Mouse (Mus musculus) kidney, postnatal 0 days (tissue): ENCODE results near the gene Dclre1c. TPM values are rescaled to one million over a fixed set of nuclear protein-coding genes. Genes with fewer than 3 reads are reported as not detected.

Experiments
- ATAC-seq: fragments of 200-750 bp; cut with Nextera tagmentation; replicated peaks from 2 replicates; pipeline ENCODE4 v1.8.0; 2017; ENCODE audit warnings: low read depth, moderate number of reproducible peaks, moderate TSS enrichment, moderate library complexity; ENCODE audit not compliant: low FRiP score
- DNase-seq: peaks from one replicate; pipeline ENCODE4 v3.0.0-alpha.2; 2016; ENCODE audit warnings: low spot score
- H3K27ac ChIP-seq: fragments of 300-500 bp; sonication (generic); 2 replicates; pipeline ENCODE4 v1.5.1; 2014; ENCODE audit warnings: mild to moderate bottlenecking
- H3K27me3 ChIP-seq: fragments of 300-500 bp; sonication (generic); 2 replicates; pipeline ENCODE4 v1.6.1; 2014; ENCODE audit warnings: low read length, mixed read lengths; ENCODE audit not compliant: insufficient read depth
- H3K36me3 ChIP-seq: fragments of 300-500 bp; sonication (generic); 2 replicates; pipeline ENCODE4 v1.6.1; 2014; ENCODE audit warnings: low read length, mixed read lengths; ENCODE audit not compliant: insufficient read depth
- H3K4me1 ChIP-seq: fragments of 300-500 bp; sonication (generic); replicated peaks from 2 replicates; pipeline ENCODE4 v1.6.1; 2014; ENCODE audit warnings: antibody characterized with exemption, low read length, mixed read lengths; ENCODE audit not compliant: insufficient read depth
- H3K4me2 ChIP-seq: fragments of 300-500 bp; sonication (generic); 2 replicates; pipeline ENCODE4 v1.6.1; 2014; ENCODE audit warnings: mild to moderate bottlenecking, low read length, moderate library complexity, mixed read lengths
- H3K4me3 ChIP-seq: fragments of 300-500 bp; sonication (generic); replicated peaks from 2 replicates; pipeline ENCODE4 v1.5.1; 2014; ENCODE audit warnings: low read depth, low read length
- H3K9ac ChIP-seq: fragments of 300-500 bp; sonication (generic); 2 replicates; pipeline ENCODE4 v1.6.1; 2014; ENCODE audit warnings: low read depth, low read length
- H3K9me3 ChIP-seq: fragments of 300-500 bp; sonication (generic); replicated peaks from 2 replicates; pipeline ENCODE4 v1.6.1; 2016; ENCODE audit warnings: low read length, inconsistent platforms, mixed read lengths
- CTCF ChIP-seq: IDR thresholded peaks from 2 replicates; pipeline ENCODE4 v1.5.1; 2016; ENCODE audit warnings: antibody characterized with exemption, low read depth, mild to moderate bottlenecking, moderate library complexity
- WGBS: fragments of 180-500 bp; shearing (Covaris S2); extraction: QIAGEN DNeasy Blood & Tissue Kit; methylation state at CpG from one replicate; pipeline ENCODE4 v1.1.7; 2014; 5-methylcytosine and 5-hydroxymethylcytosine counted together
- polyA plus RNA-seq: library from polyadenylated mRNA; unstranded; fragments of >200 nt; fragmentation: Nextera tagmentation; extraction: Ambion mirVana; gene quantifications from 2 replicates; pipeline ENCODE4 v1.2.1, GENCODE M21; 2015

Dclre1c gene
- polyA plus RNA-seq, 1 experiment from 2014 or later, result 3.5 TPM

DNA sequence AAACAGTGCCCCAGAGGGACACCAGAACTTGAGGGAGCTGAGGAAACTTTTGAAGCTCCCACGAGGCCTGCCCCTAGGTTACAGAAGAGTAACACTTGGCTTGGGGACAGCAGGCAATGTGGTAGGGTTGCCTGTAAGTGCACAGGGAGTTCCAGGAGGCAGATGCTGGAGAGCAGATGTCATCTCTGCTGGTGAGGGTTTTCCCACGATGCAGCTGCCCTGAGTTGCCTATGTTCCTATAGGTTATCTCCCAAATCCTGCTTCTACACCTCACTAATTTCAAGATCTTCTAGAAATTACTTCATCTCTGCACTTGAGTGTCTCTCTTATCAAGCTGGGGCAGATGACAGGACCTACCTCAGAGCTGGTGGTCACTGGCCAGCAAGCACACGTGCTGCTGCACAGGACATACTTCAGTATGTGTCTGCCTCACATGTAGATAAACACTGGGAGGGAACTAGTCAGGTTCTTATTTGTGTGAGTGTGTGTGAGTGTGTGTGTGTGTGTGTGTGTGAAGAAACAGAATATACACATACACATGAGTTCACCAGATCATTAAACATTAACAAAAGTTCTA is 70.0 kb downstream of the Dclre1c start:
- no peak overlapping the region for H3K27ac ChIP-seq
- H3K36me3 ChIP-seq, result peaks cover 65% of the 10 kb centered on the region
- TF ChIP-seq CTCF, result no peak
- H3K4me2 ChIP-seq, result no peak overlapping the region
- ATAC-seq, result no peak
- H3K9ac ChIP-seq, result no peak overlapping the region
- H3K9me3 ChIP-seq, result no peaks in the 10 kb centered on the region
- no peak for DNase-seq
- H3K4me3 ChIP-seq, result no peak overlapping the region
- WGBS, result 86% methylated on average over 3 of the region's 3 CpGs
- H3K4me1 ChIP-seq, result no peaks in the 10 kb centered on the region
- H3K27me3 ChIP-seq, result no peaks in the 10 kb centered on the region

DNA sequence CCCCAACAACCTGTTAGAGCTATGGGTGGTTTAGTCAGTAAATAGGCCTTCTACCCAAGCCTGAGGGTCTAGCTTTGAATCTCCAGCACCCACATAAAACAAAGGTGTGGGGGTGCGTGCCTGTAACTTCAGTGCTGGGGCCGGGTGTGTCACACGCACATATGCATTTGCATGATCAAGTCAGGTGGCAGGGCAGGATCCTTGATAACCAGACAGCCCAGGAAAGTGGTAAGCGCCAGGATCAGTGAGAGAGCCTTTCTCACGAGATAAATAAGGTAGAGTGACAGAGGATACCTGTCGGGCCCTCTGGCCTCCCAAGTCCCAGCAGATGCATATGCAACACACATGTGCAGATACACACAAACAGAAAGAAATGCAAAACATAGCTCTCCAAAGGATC is 75.6 kb downstream of the Dclre1c start:
- H3K4me2 ChIP-seq, result no peak overlapping the region
- no peak for TF ChIP-seq CTCF
- no peaks in the 10 kb centered on the region for H3K9me3 ChIP-seq
- H3K4me1 ChIP-seq, result no peaks in the 10 kb centered on the region
- 93% methylated on average over 6 of the region's 6 CpGs for WGBS
- DNase-seq (no peak), ATAC-seq (no peak)
- no peaks in the 10 kb centered on the region for H3K27me3 ChIP-seq
- peaks cover 51% of the 10 kb centered on the region for H3K36me3 ChIP-seq
- no peak overlapping the region for H3K9ac ChIP-seq
- no peak overlapping the region for H3K27ac ChIP-seq
- no peak overlapping the region for H3K4me3 ChIP-seq

DNA sequence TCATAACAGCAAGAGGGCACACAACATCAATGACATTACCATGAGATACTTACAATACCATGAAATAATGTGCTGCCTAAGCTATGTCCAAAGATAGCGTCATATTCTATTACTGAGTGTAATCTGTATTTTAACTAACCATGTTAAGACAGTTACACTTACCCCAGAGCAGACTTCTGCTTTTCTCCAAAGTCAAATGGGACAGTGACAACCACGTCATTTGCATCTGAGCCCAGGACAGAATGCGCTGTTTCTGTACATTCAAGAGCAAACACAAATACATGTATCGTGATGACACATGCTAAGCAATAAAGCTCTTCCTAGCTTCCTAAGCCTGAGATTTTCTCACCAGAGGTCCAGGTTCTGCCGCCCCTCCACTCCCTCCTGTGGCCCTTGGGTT is 77.0 kb downstream of the Dclre1c start:
- Histone ChIP-seq H3K36me3 (peaks cover 43% of the 10 kb centered on the region), H3K27ac (no peak overlapping the region), H3K4me2 (no peak overlapping the region), H3K9me3 (no peaks in the 10 kb centered on the region), H3K4me1 (no peaks in the 10 kb centered on the region), H3K4me3 (no peak overlapping the region), H3K27me3 (no peaks in the 10 kb centered on the region), H3K9ac (no peak overlapping the region)
- no peak for TF ChIP-seq CTCF
- DNase-seq (no peak), ATAC-seq (no peak)
- WGBS, result 94% methylated on average over 5 of the region's 5 CpGs

DNA sequence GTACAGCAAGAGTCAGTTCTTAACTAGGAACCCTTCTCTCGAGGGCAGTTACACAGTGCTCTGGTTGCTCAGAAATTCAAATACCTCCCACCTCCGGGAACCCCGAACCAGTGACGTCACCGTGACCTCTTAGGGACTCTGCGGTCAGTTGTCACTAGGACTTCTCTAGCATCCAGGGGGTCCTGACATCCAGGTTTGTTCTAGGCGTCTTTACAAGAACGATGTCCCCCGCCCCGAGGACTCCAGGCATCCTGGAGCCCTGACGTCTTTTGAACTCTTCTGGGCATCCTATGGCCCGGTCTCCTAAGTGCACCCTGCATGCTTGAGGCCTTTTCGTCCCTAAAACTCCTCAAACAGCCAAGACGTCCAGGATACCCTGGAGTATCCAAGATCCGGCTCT is 88.1 kb downstream of the Dclre1c start:
- peak overlapping the region; percentile 64 for H3K4me3 ChIP-seq
- ATAC-seq, result no peak
- peak overlapping the region; percentile 64 for H3K27ac ChIP-seq
- WGBS, result 0% methylated on average over 15 of the region's 15 CpGs
- no peaks in the 10 kb centered on the region for H3K27me3 ChIP-seq
- DNase-seq, result peak; percentile 54
- H3K9me3 ChIP-seq, result no peaks in the 10 kb centered on the region
- H3K9ac ChIP-seq, result peak overlapping the region; percentile 74
- H3K4me1 ChIP-seq, result peaks cover 8% of the 10 kb centered on the region
- TF ChIP-seq CTCF, result no peak
- peak overlapping the region; percentile 78 for H3K4me2 ChIP-seq
- peaks cover 27% of the 10 kb centered on the region for H3K36me3 ChIP-seq

DNA sequence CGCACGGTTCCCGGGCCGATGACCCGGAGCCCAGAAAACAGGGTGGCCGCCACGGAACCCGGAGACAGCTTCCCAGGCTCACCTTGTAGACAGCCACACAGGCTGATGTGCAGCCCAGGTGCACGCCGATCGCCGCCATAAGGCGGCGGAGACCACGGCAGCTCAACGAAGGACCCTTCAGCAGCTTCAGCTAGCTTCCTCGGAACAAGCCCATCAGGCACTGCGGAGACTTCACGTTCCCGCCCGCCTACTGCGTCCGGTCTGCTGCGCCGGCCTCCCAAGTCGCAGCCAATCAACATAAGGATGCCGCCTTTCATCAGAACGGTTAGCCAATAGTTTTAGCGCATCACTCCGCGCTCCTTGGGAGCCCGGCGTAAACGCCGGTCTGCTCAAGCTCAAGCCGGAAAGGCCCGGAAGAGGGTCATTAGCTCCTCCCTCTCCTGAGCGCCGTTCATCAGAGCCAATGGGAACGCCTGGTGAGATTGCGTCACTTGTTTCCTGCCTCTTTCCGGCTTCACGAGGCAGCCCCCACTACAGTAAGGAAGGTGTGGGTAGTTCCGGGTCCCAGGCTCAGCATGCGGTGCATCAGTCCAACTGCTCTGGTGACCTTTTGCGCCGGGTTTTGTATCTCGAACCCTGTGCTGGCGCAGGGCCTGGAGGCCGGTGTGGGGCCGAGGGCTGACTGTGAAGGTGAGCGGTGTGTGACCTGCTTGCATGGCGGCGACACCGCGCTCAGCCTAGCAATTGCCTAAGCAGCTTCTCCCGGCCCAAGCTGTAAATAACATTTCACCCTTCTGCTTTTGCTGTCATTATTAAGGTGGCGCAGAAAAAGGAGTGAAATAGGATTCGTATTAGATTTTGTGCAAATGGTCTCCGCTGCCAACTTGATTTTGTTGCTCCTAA is 88.9 kb downstream of the Dclre1c start, which contains the start of the genes Gm45902, Hspa14 and Cdnf:
TSS of gene Gm45902 (minus strand) at position 239 of the 903 bp plus-strand sequence.
TSS of gene Hspa14 (minus strand) at position 263 of the 903 bp plus-strand sequence.
TSS of gene Cdnf (plus strand) at position 479 of the 903 bp plus-strand sequence.
- Histone ChIP-seq H3K27ac (peak within 1 kb of the TSS; percentile 76), H3K27me3 (no peaks in the 10 kb centered on the region), H3K4me3 (peak within 1 kb of the TSS; percentile 64), H3K36me3 (peaks cover 22% of the 10 kb centered on the region), H3K9ac (peak within 1 kb of the TSS; percentile 74), H3K9me3 (no peaks in the 10 kb centered on the region), H3K4me1 (peaks cover 8% of the 10 kb centered on the region), H3K4me2 (peak within 1 kb of the TSS; percentile 78)
- ATAC-seq, result peak; percentile 100
- WGBS, result under 1% methylated on average over 60 of the region's 60 CpGs
- peak; percentile 99 for DNase-seq
- peak; percentile 17; the same call in 1 of the 2 replicates for TF ChIP-seq CTCF

Other genes starting within 250 kb of the Dclre1c start
- 34.9 and 40.1 TPM in 2 replicates for gene Nmt2, start 139.9 kb upstream of the Dclre1c start, polyA plus RNA-seq
- 25.2 and 25.6 TPM in 2 replicates for gene Rpp38, start 91.5 kb upstream of the Dclre1c start, polyA plus RNA-seq
- 1.0 and 1.5 TPM in 2 replicates for gene Acbd7, start 88.0 kb upstream of the Dclre1c start, polyA plus RNA-seq
- not detected in 2 replicates for gene Olah, start 26.9 kb upstream of the Dclre1c start, polyA plus RNA-seq
- 0.33 and 0.51 TPM in 2 replicates for gene Meig1, start 1.5 kb upstream of the Dclre1c start, polyA plus RNA-seq
- 9.5 TPM in 2 replicates for gene Suv39h2, start 50.9 kb downstream of the Dclre1c start, polyA plus RNA-seq
- gene Gm45902, start 88.7 kb downstream of the Dclre1c start, polyA plus RNA-seq, result 2.6 and 2.8 TPM in 2 replicates
- 73.4 and 80.1 TPM in 2 replicates for gene Hspa14, start 88.7 kb downstream of the Dclre1c start, polyA plus RNA-seq
- 0.33 and 0.54 TPM in 2 replicates for gene Cdnf, start 88.9 kb downstream of the Dclre1c start, polyA plus RNA-seq
- gene Fam107b, start 146.4 kb downstream of the Dclre1c start, polyA plus RNA-seq, result 62.6 and 68.6 TPM in 2 replicates